Mouse (Mus musculus) adrenal gland, postnatal 14 days (tissue): ENCODE data around the gene Grpr. TPM values are rescaled to one million over a fixed set of nuclear protein-coding genes. Genes with fewer than 3 reads are reported as not detected.
A peak's percentile ranks its signal among the peaks of the same experiment; 100 is the strongest.

ENCODE experiments used
- DNase-seq: peaks from one replicate; pipeline ENCODE4 v3.0.0; 2021; ENCODE audit warnings: mixed read lengths
- long read RNA-seq, 2 experiments: library from polyadenylated mRNA; stranded (forward); transcript quantifications; one replicate each; pipeline ENCODE4 v2.0.0; 2021
- total RNA-seq: library from RNA; stranded (reverse); gene quantifications from 2 replicates; pipeline ENCODE4 v1.2.3, GENCODE M21; 2021

The Grpr gene
- total RNA-seq: 4.4 and 5.0 TPM in 2 replicates
- long read RNA-seq, experiment 1, partial matches to known transcripts: 0 of 1 reads
- long read RNA-seq, experiment 1, other reads (novel, unspliced or antisense): 0 of 1 reads
- long read RNA-seq, experiment 2: 0 reads

DNA sequence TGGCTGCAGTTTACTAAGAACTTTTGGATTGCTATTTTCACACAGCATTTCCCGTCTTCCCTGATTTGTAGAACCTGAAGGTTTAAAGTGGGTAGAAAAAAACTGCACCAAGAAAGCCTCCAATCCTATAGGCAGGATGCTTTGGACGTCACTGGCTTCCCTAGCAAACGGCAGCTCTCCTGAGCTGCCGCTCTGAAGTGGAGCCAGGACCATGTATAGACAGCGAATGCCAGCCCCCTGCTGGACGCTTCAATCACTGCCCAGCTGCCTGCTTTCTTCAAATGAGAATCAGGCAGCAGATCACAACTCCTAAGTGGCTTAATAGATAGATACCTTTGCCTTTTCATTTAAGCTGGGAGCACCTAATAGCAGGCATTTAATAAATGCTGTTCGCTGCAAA is at the start of gene Grpr:
TSS of gene Grpr (minus strand) at position 12 of the 400 bp plus-strand sequence.
- peak; percentile 71 for DNase-seq

GRCm38 (mm10) chrX:163560521-163560920 is 11.0 kb upstream of the Grpr start:
- DNase-seq: no peak

DNA sequence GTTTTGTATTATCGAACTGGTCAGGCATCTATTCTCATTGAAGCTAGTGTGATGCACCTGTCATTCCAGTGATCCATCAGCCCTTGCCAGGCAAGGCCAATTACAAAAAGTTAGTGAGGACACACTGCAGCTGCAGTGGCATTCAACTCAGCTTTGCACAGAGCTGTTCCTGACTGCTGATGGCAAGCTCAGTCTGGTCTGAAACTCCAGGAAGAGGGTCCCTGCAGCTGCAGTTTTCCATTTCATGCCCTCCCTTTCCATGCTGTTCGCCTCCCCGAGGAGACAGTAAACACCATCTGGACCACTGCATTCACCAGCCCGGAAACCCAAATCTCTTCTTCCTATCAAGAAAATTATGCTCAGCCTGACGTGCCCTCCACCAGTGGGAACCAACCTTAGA is 2.4 kb downstream of the Grpr start:
- no peak for DNase-seq

GRCm38 (mm10) chrX:163532836-163533235 is 16.6 kb downstream of the Grpr start:
- DNase-seq: no peak

DNA sequence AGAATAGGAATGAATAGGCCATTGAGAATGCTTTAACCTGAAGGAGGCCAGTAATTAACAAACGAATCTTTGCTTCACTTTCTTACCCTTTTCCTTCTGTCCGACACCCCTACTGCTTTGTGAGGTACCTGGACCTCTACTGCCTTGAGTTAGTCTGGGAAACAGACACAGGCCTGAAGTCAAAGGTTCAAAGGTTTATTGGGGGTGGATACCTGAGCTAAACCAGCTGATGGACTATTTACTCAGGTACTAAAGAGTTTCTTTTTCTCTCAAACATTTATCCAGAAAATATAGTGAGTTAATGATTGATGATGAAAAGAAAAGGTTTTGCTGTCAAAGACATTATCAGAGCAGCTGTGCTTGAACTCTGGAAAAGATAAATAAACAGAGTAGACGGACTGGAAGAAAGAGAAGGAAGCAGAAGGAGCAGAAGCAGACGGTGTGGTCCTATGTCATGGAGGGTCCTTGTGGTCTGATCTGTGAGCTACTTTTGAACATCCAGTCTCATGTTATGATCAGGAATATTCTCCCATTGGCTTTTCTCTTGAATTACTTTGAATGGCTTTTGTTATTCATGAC is 30.4 kb downstream of the Grpr start:
- no peak for DNase-seq

DNA sequence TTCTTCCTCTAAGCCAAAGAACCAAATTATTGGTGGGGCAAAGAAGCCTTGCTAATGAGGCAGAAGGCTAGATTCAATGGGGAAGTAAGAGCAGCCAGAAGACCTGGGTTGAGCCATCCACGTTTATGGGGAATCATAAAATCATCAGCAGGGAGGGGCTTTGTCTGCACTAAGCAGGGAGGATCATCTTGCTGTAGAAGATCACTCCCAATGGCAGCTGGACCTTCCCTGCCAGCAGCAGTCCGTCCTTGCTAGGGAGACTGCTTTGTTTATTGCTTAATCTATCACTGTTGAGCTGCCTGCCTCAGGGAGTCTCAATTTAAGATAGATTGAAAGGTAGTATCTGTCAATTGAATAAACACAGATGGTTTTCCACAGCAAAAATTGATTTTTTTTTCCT is 37.7 kb downstream of the Grpr start:
- no peak for DNase-seq

- DNase-seq: no peak
These were observed 47.4 kb downstream of the Grpr start for GRCm38 (mm10) chrX:163502088-163502487.

Other genes with a start within 250 kb of the Grpr start
- 0.85 and 0.94 TPM in 2 replicates for gene Rnf138rt1, start 211.7 kb upstream of the Grpr start, total RNA-seq